Mouse (Mus musculus) limb, embryonic 11.5 days (tissue): ENCODE results near the gene Ttyh2. TPM values are rescaled to one million over a fixed set of nuclear protein-coding genes. Genes with fewer than 3 reads are reported as not detected.

Experiments
- ATAC-seq: fragments of 200-750 bp; cut with Nextera tagmentation; 2 replicates; pipeline ENCODE4 v1.8.0; 2017; ENCODE audit warnings: low read depth; ENCODE audit not compliant: insufficient number of reproducible peaks, low FRiP score, low TSS enrichment
- DNase-seq: peaks from one replicate; pipeline ENCODE4 v3.0.0-alpha.2; 2015; ENCODE audit warnings: low spot score
- H3K27ac ChIP-seq: fragments of 300-500 bp; sonication (generic); replicated peaks from 2 replicates; pipeline ENCODE4 v1.5.1; 2014; ENCODE audit warnings: low read depth, mild to moderate bottlenecking, low read length
- H3K27me3 ChIP-seq: fragments of 300-500 bp; sonication (generic); 2 replicates; pipeline ENCODE4 v1.6.1; 2014; ENCODE audit warnings: mild to moderate bottlenecking, low read length, mixed read lengths; ENCODE audit not compliant: control insufficient read depth, insufficient read depth
- H3K36me3 ChIP-seq: fragments of 300-500 bp; sonication (generic); 2 replicates; pipeline ENCODE4 v1.6.1; 2014; ENCODE audit warnings: mild to moderate bottlenecking, low read length, moderate library complexity, mixed read lengths; ENCODE audit not compliant: control insufficient read depth, insufficient read depth
- H3K4me1 ChIP-seq: fragments of 300-500 bp; sonication (generic); 2 replicates; pipeline ENCODE4 v1.6.1; 2014; ENCODE audit warnings: low read length, mixed read lengths; ENCODE audit not compliant: control insufficient read depth, insufficient read depth
- H3K4me2 ChIP-seq: fragments of 300-500 bp; sonication (generic); 2 replicates; pipeline ENCODE4 v1.6.1; 2014; ENCODE audit warnings: low read depth, mild to moderate bottlenecking, moderate library complexity; ENCODE audit not compliant: severe bottlenecking
- H3K4me3 ChIP-seq: fragments of 300-500 bp; sonication (generic); 2 replicates; pipeline ENCODE4 v1.5.1; 2014; ENCODE audit warnings: low read depth, low read length
- H3K9ac ChIP-seq: fragments of 300-500 bp; sonication (generic); 2 replicates; pipeline ENCODE4 v1.6.1; 2014; ENCODE audit warnings: mild to moderate bottlenecking, low read length
- H3K9me3 ChIP-seq: fragments of 300-500 bp; sonication (generic); 2 replicates; pipeline ENCODE4 v1.6.1; 2016; ENCODE audit warnings: low read length; ENCODE audit not compliant: control insufficient read depth
- WGBS: fragments of 180-500 bp; shearing (Covaris S2); extraction: QIAGEN DNeasy Blood & Tissue Kit; methylation state at CpG from one replicate; pipeline ENCODE4 v1.1.7; 2014; 5-methylcytosine and 5-hydroxymethylcytosine counted together
- polyA plus RNA-seq: library from polyadenylated mRNA; unstranded; fragments of >200 nt; fragmentation: Nextera tagmentation; extraction: Ambion mirVana; gene quantifications from 2 replicates; pipeline ENCODE4 v1.2.1, GENCODE M21; 2014

Ttyh2 gene
- polyA plus RNA-seq, 1 experiment from 2014 or later: 10.0 TPM

DNA sequence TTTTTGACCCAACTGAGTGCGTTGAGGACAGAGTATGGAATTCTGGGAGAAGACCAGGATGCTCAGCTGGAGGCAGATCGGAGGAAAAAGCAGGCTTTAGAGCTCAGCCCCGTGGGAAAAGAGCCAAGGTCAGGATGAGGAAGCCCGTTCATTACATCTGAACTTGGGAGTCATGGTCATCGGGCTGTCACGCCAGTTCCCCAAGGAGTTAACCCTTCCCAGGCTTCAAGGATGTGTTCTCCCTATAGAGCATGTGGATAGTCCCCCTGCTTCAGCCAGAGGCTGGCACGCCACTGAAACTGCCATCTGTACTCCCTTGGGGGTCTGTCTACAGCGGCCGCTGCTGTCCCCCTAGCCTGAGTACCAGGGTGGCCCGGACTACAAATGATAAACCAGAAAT lies 5.1 kb downstream of the Ttyh2 start:
- H3K36me3 ChIP-seq: no peaks in the 10 kb centered on the region
- no peaks in the 10 kb centered on the region for H3K9me3 ChIP-seq
- H3K4me3 ChIP-seq: no peak overlapping the region
- WGBS: 71% methylated on average over 10 of the region's 10 CpGs
- H3K4me1 ChIP-seq: peaks cover 22% of the 10 kb centered on the region
- H3K27me3 ChIP-seq: no peaks in the 10 kb centered on the region
- H3K9ac ChIP-seq: no peak overlapping the region
- no peak for DNase-seq
- H3K4me2 ChIP-seq: no peak overlapping the region
- no peak overlapping the region for H3K27ac ChIP-seq
- no peak for ATAC-seq

DNA sequence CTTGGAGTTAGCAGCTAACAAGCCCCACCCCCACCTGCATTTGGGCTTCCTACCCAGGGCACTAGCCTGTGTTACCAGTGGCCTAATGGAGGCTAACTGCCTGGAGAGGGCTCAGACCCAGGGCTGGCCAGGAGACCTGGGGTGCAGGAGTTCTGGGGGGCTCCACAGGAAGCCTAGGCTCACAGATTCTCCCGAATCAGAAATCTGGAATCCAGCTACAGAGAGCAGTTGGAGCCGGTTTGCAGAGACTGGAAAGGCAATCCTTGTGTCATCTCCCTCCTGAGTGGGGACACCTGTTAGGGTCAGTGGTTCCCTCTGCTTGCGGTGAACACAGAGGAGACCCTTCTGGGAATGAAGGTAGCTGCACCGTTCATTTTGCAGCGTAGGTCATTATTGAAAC lies 5.8 kb downstream of the Ttyh2 start:
- Histone ChIP-seq H3K9ac (no peak overlapping the region), H3K4me1 (peaks cover 19% of the 10 kb centered on the region), H3K9me3 (no peaks in the 10 kb centered on the region), H3K4me3 (no peak overlapping the region), H3K27ac (no peak overlapping the region), H3K36me3 (no peaks in the 10 kb centered on the region), H3K27me3 (no peaks in the 10 kb centered on the region), H3K4me2 (no peak overlapping the region)
- DNase-seq (no peak), ATAC-seq (no peak)
- WGBS: 69% methylated on average over 5 of the region's 5 CpGs

DNA sequence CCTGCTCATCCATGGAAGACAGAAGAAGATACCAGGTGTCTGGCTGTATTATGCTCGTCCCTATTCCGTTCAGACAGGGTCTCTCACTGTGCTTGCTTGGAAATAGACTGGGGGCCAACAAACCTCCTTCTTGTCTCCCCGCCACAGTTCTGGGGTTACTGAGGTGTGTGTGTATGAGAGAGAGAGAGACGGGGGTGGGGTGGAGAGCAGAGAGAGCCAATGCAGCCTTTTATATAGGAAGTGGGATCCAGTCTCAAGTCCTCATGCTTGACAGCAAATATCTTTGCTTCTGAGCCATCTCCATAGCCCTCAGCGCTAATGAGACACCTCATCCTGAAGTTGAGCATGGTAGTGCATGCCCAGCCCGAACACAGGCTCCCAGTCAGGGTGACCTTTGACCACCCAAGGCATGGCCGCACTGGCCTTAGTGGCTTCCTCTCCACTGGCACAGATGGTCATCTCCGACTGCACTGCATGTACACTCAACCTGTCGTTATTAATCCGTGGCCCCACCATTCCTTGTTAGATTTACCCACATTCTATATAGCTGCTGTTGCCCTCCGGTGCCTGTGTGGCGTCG lies 7.2 kb downstream of the Ttyh2 start:
- no peak for ATAC-seq
- Histone ChIP-seq H3K27me3 (no peaks in the 10 kb centered on the region), H3K9ac (no peak overlapping the region), H3K4me2 (no peak overlapping the region), H3K9me3 (no peaks in the 10 kb centered on the region), H3K4me1 (peaks cover 12% of the 10 kb centered on the region), H3K4me3 (no peak overlapping the region), H3K27ac (no peak overlapping the region), H3K36me3 (no peaks in the 10 kb centered on the region)
- 89% methylated on average over 13 of the region's 13 CpGs for WGBS
- DNase-seq: no peak

DNA sequence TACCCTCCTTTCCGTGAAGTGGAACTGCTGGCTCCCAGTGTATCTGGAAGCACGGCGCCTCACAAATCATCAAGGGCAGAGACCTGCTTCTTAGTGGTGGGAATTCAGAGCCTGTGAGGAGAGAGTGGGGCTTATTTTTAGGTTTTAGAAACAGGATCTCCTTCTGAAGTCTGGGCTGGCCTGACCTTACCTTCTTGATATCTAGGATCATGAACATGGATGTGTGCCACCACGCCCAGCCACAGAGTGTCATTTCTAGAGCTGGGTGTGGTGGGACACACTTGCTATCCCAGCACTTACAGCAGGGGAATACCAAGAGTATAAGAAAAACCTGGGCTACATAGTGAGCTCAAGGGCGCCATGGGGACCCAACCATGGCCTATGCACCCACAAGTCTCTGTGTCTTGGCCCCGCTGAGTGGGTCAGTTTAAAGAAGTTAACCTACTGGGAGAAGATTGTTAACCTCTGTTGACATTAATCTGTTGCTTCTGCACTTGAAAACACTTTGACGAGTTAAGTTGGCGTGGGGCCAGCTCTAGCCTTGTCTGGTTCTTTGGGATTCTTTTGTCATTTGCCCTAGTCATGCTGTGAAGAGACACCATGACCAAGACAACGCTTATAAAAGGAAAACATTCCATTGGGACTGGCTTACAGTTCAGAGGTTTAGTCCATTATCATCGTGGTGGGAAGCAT lies 7.9 kb downstream of the Ttyh2 start:
- DNase-seq (no peak), ATAC-seq (no peak)
- H3K4me3 ChIP-seq: no peak overlapping the region
- no peak overlapping the region for H3K9ac ChIP-seq
- WGBS: 90% methylated on average over 10 of the region's 10 CpGs
- H3K4me2 ChIP-seq: no peak overlapping the region
- peaks cover 12% of the 10 kb centered on the region for H3K4me1 ChIP-seq
- no peaks in the 10 kb centered on the region for H3K27me3 ChIP-seq
- H3K36me3 ChIP-seq: no peaks in the 10 kb centered on the region
- no peaks in the 10 kb centered on the region for H3K9me3 ChIP-seq
- H3K27ac ChIP-seq: no peak overlapping the region

DNA sequence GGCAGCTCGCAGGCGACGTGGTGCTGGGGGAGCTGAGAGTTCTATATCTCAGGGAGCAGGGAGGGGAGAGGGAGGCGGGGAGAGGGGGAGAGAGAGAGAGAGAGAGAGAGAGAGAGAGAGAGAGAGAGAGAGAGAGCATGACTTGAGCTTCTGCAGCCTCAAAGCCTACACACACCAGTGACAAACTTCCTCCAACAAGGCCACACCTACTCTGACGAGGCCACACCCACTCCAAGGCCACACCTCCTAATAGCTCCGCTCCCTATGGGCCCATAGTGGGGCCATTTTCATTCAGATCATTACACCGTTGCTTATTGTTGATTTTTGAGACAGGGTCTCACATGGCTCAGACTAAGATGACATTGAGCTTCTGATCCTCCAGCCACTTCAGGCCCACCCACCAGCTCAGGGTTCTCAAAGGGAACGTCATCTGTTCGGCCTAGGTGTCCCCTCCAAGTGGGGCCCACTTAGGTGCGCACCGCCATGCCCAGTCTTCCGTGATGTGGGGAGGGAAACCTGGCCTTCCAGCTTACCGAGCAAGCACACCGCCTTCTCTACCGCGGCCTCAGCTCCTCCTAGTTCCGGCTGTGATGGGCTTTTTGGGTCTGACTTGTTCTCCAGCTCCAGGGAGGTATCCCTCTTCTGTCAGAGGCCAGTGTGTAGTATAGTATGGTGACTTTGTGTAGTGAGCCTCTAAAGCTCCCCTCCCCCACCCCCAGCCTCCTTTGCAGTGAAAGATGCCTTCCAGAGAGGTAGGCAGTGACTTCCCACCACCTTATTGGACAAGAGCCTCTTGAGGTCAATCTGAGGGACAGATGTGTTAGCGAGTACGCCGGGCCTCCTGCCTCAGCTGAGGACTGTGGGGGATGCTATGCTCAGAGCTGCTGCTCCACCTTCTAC lies 8.7 kb downstream of the Ttyh2 start:
- no peak overlapping the region for H3K4me3 ChIP-seq
- WGBS: 68% methylated on average over 20 of the region's 20 CpGs
- DNase-seq (no peak), ATAC-seq (no peak)
- H3K9me3 ChIP-seq: no peaks in the 10 kb centered on the region
- no peaks in the 10 kb centered on the region for H3K27me3 ChIP-seq
- no peak overlapping the region for H3K27ac ChIP-seq
- peaks cover 12% of the 10 kb centered on the region for H3K4me1 ChIP-seq
- H3K4me2 ChIP-seq: no peak overlapping the region
- no peaks in the 10 kb centered on the region for H3K36me3 ChIP-seq
- H3K9ac ChIP-seq: no peak overlapping the region

DNA sequence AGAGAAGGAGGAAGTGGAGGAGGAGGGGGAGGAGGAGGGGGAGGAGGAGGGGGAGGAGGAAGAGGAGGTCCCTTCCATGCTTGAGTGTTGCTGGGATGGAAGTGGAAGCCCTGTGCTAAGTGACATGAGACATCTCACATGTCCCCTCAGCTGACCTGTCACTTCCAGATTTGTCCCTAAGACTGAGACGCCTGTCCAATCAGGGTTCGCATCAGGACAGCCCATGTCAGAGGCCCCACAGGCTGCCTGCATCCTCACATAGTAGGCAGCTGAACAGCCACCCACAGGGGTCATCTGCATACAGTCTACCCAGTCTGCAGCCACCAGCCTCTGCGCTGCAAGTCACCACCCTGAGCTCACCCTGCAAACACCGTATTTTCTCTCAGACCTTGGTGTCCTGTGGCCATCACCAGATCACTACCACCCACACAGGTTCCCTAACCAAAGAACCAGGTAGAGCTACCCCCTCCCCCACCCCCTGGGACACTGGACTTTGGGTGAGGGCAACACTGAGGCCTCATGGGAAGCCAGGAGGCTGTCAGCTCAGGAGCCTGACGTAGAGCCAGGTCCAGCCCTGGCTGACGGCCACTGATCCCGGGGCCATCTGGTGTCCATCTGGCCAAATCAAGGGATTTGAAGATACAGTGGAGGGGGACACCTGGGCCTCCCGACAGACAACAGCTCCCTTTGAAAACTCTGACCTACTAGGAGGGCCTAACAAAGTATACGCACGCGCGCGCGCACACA lies 9.6 kb downstream of the Ttyh2 start:
- Histone ChIP-seq H3K4me2 (no peak overlapping the region), H3K36me3 (no peaks in the 10 kb centered on the region), H3K9ac (0 out of 2 replicates have a peak overlapping the region, but pooled peaks have one; percentile 17), H3K9me3 (no peaks in the 10 kb centered on the region), H3K4me3 (no peak overlapping the region), H3K4me1 (peaks cover 12% of the 10 kb centered on the region), H3K27ac (0 out of 2 replicates have a peak overlapping the region, but pooled peaks have one; percentile 18), H3K27me3 (no peaks in the 10 kb centered on the region)
- DNase-seq (peak; percentile 46), ATAC-seq (no peak)
- 51% methylated on average over 14 of the region's 14 CpGs for WGBS

DNA sequence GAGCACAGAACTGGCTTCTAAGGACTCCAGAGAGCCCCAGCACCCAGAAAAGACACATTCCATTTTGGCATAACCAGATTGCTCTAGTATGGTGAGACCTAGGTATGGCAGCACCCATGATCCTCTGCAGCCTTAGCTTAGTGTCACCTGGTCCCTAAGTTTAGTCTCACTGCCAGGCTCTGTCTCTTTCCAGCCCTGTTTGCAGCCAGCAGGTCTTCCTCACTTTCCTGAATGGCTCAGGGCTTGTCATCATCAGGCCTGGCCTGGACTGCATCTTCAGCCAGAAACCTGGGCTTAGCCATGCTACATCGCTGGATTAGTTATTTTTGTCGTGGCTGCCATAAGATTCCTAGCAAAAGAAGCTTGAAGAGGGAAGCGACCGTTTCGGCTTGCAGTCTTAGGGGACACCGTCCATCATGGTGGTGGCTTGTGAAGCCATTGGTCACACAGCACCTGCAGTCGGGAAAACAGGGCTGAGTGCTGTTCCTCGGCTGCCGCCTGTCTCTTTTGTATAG lies 10.4 kb downstream of the Ttyh2 start:
- H3K9me3 ChIP-seq: no peaks in the 10 kb centered on the region
- H3K4me2 ChIP-seq: no peak overlapping the region
- H3K36me3 ChIP-seq: no peaks in the 10 kb centered on the region
- H3K9ac ChIP-seq: no peak overlapping the region
- no peaks in the 10 kb centered on the region for H3K27me3 ChIP-seq
- H3K4me1 ChIP-seq: peaks cover 12% of the 10 kb centered on the region
- WGBS: 80% methylated on average over 9 of the region's 9 CpGs
- no peak for DNase-seq
- no peak for ATAC-seq
- no peak overlapping the region for H3K27ac ChIP-seq
- no peak overlapping the region for H3K4me3 ChIP-seq
